Mouse (Mus musculus): ENCODE data around the gene Plekha3. TPM values are rescaled to one million over a fixed set of nuclear protein-coding genes. Genes with fewer than 3 reads are reported as not detected.

Plekha3 gene
- 10 to 100 TPM; 39.0 to 43.4 (median 40.7) TPM for total RNA-seq (2022)

GRCm38 (mm10) chr2:76674725-76675427 lies at the start of gene Plekha3:
Plekha3 (plus strand) TSS chr2:76675281.
- DNase-seq (ENCODE audit: low spot score in 2 of 2) = peak; percentile 63 to 79

GRCm38 (mm10) chr2:76630293-76630692 lies 44.8 kb upstream of the Plekha3 start:
- DNase-seq (ENCODE audit: low spot score in 2 of 2) = no peak

GRCm38 (mm10) chr2:76631600-76631999 lies 43.5 kb upstream of the Plekha3 start:
- no peak for DNase-seq (ENCODE audit: low spot score in 2 of 2)

- DNase-seq (ENCODE audit: low spot score in 2 of 2) = no peak
These were observed 35.4 kb upstream of the Plekha3 start for GRCm38 (mm10) chr2:76639637-76640036.

GRCm38 (mm10) chr2:76643801-76644200 lies 31.3 kb upstream of the Plekha3 start:
- DNase-seq (ENCODE audit: low spot score in 2 of 2) = no peak

GRCm38 (mm10) chr2:76647441-76647869 lies 27.6 kb upstream of the Plekha3 start:
- no peak for DNase-seq (ENCODE audit: low spot score in 2 of 2)

GRCm38 (mm10) chr2:76647883-76648570 lies 27.1 kb upstream of the Plekha3 start, which contains the start of the genes Prkra and Pjvk:
Prkra (minus strand) TSS chr2:76648015.
Pjvk (plus strand) TSS chr2:76648476.
- DNase-seq (ENCODE audit: low spot score in 2 of 2) = peak; percentile 91 to 97

- DNase-seq (ENCODE audit: low spot score in 2 of 2) = no peak
These were observed 26.4 kb upstream of the Plekha3 start for GRCm38 (mm10) chr2:76648666-76649141.

- DNase-seq (ENCODE audit: low spot score in 2 of 2) = no peak
These were observed 22.0 kb upstream of the Plekha3 start for GRCm38 (mm10) chr2:76653070-76653469.

GRCm38 (mm10) chr2:76654646-76655045 lies 20.4 kb upstream of the Plekha3 start:
- no peak for DNase-seq (ENCODE audit: low spot score in 2 of 2)

- no peak for DNase-seq (ENCODE audit: low spot score in 2 of 2)
These were observed 19.6 kb upstream of the Plekha3 start for GRCm38 (mm10) chr2:76655444-76655843.

GRCm38 (mm10) chr2:76655982-76656381 lies 19.1 kb upstream of the Plekha3 start:
- DNase-seq (ENCODE audit: low spot score in 2 of 2) = no peak

- no peak for DNase-seq (ENCODE audit: low spot score in 2 of 2)
These were observed 16.5 kb upstream of the Plekha3 start for GRCm38 (mm10) chr2:76658551-76658950.

- no peak for DNase-seq (ENCODE audit: low spot score in 2 of 2)
These were observed 15.7 kb upstream of the Plekha3 start for GRCm38 (mm10) chr2:76659419-76659818.

GRCm38 (mm10) chr2:76665531-76665930 lies 9.6 kb upstream of the Plekha3 start:
- DNase-seq (ENCODE audit: low spot score in 2 of 2) = no peak

- no peak for DNase-seq (ENCODE audit: low spot score in 2 of 2)
These were observed 7.9 kb upstream of the Plekha3 start for GRCm38 (mm10) chr2:76667200-76667599.

- no peak for DNase-seq (ENCODE audit: low spot score in 2 of 2)
These were observed 3.4 kb upstream of the Plekha3 start for GRCm38 (mm10) chr2:76671641-76672040.

GRCm38 (mm10) chr2:76672134-76672745 lies 2.8 kb upstream of the Plekha3 start:
- DNase-seq (ENCODE audit: low spot score in 2 of 2) = no peak

- peak; percentile 84 to 88 for DNase-seq (ENCODE audit: low spot score in 2 of 2)
These were observed 2.1 kb upstream of the Plekha3 start, which contains the start of gene Fkbp7 for GRCm38 (mm10) chr2:76672966-76673392. Fkbp7 (minus strand) TSS chr2:76673116.

GRCm38 (mm10) chr2:76673472-76674081 lies 1.5 kb upstream of the Plekha3 start:
- DNase-seq (ENCODE audit: low spot score in 2 of 2) = no peak

GRCm38 (mm10) chr2:76675451-76675850 lies 370 bp downstream of the Plekha3 start:
- DNase-seq (ENCODE audit: low spot score in 2 of 2) = no peak
